Mouse (Mus musculus) forebrain, embryonic 16.5 days (tissue): Measurements from ENCODE around the gene Zfyve9. TPM values are rescaled to one million over a fixed set of nuclear protein-coding genes. Genes with fewer than 3 reads are reported as not detected.
"Not testable (repeated sequence)": the region's sequence is repeated elsewhere in the genome, so short reads cannot be mapped to it uniquely, and the experiment has no call there.

Source experiments
- ATAC-seq: fragments of 200-750 bp; cut with Nextera tagmentation; 2 replicates; pipeline ENCODE4 v1.8.0; 2017; ENCODE audit warnings: mild to moderate bottlenecking, moderate library complexity
- H3K27ac ChIP-seq: fragments of 300-500 bp; sonication (generic); 2 replicates; pipeline ENCODE4 v1.5.1; 2014; ENCODE audit warnings: low read length, control low read depth
- H3K27me3 ChIP-seq: fragments of 300-500 bp; sonication (generic); replicated peaks from 2 replicates; pipeline ENCODE4 v1.6.1; 2014; ENCODE audit warnings: low read length; ENCODE audit not compliant: control insufficient read depth, insufficient read depth
- H3K36me3 ChIP-seq: fragments of 300-500 bp; sonication (generic); 2 replicates; pipeline ENCODE4 v1.6.1; 2014; ENCODE audit not compliant: control insufficient read depth, insufficient read depth
- H3K4me1 ChIP-seq: fragments of 300-500 bp; sonication (generic); replicated peaks from 2 replicates; pipeline ENCODE4 v1.6.1; 2014; ENCODE audit warnings: low read length; ENCODE audit not compliant: control insufficient read depth, insufficient read depth
- H3K4me2 ChIP-seq: fragments of 300-500 bp; sonication (generic); 2 replicates; pipeline ENCODE4 v1.6.1; 2014; ENCODE audit warnings: mild to moderate bottlenecking, low read length, control low read depth
- H3K4me3 ChIP-seq: fragments of 300-500 bp; sonication (generic); replicated peaks from 2 replicates; pipeline ENCODE4 v1.5.1; 2014; ENCODE audit warnings: mild to moderate bottlenecking, low read length, control low read depth
- H3K9ac ChIP-seq: fragments of 300-500 bp; sonication (generic); replicated peaks from 2 replicates; pipeline ENCODE4 v1.6.1; 2014; ENCODE audit warnings: low read depth, low read length, control low read depth
- H3K9me3 ChIP-seq: fragments of 300-500 bp; sonication (generic); 2 replicates; pipeline ENCODE4 v1.6.1; 2016; ENCODE audit warnings: low read length; ENCODE audit not compliant: control insufficient read depth
- WGBS: fragments of 180-500 bp; shearing (Covaris S2); extraction: QIAGEN DNeasy Blood & Tissue Kit; methylation state at CpG from one replicate; pipeline ENCODE4 v1.1.7; 2014; 5-methylcytosine and 5-hydroxymethylcytosine counted together
- polyA plus RNA-seq: library from polyadenylated mRNA; unstranded; fragments of >200 nt; fragmentation: Nextera tagmentation; extraction: Ambion mirVana; gene quantifications from 2 replicates; pipeline ENCODE4 v1.2.1, GENCODE M21; 2015

Gene Zfyve9
- polyA plus RNA-seq, 1 experiment from 2014 or later, result 6.6 TPM

- H3K9ac ChIP-seq, result no peak overlapping the region
- no peak for ATAC-seq
- over 99% methylated on average over 3 of the region's 3 CpGs for WGBS
- no peaks in the 10 kb centered on the region for H3K27me3 ChIP-seq
- H3K4me3 ChIP-seq, result no peak overlapping the region
- H3K9me3 ChIP-seq, result no peaks in the 10 kb centered on the region
- peaks cover 11% of the 10 kb centered on the region for H3K36me3 ChIP-seq
- no peak overlapping the region for H3K27ac ChIP-seq
- no peaks in the 10 kb centered on the region for H3K4me1 ChIP-seq
- H3K4me2 ChIP-seq, result no peak overlapping the region
These were observed 90.1 kb downstream of the Zfyve9 start for GRCm38 (mm10) chr4:108690479-108690878.

- 87% methylated on average over 6 of the region's 7 CpGs for WGBS
- ATAC-seq, result not testable (repeated sequence)
These were observed 93.5 kb downstream of the Zfyve9 start for GRCm38 (mm10) chr4:108687098-108687497.

GRCm38 (mm10) chr4:108686156-108686555 is 94.4 kb downstream of the Zfyve9 start:
- Histone ChIP-seq H3K36me3 (peaks cover 8% of the 10 kb centered on the region), H3K27ac (no peak overlapping the region), H3K9ac (no peak overlapping the region), H3K4me2 (no peak overlapping the region), H3K4me3 (no peak overlapping the region), H3K9me3 (no peaks in the 10 kb centered on the region), H3K4me1 (no peaks in the 10 kb centered on the region), H3K27me3 (no peaks in the 10 kb centered on the region)
- no peak for ATAC-seq
- 53% methylated on average over 3 of the region's 3 CpGs for WGBS

More at GRCm38 (mm10) chr4:108687098-108687497, 93.5 kb downstream of the Zfyve9 start:
- H3K27ac ChIP-seq, H3K4me1 ChIP-seq, H3K9ac ChIP-seq, H3K9me3 ChIP-seq, H3K27me3 ChIP-seq, H3K4me2 ChIP-seq, H3K4me3 ChIP-seq: not testable (repeated sequence)
- peaks cover 11% of the 10 kb centered on the region for H3K36me3 ChIP-seq

GRCm38 (mm10) chr4:108664407-108664806 is 116.2 kb downstream of the Zfyve9 start:
- ATAC-seq, result no peak
- Histone ChIP-seq H3K4me3 (no peak overlapping the region), H3K4me2 (no peak overlapping the region), H3K9me3 (no peaks in the 10 kb centered on the region), H3K27me3 (no peaks in the 10 kb centered on the region), H3K36me3 (peaks cover 6% of the 10 kb centered on the region), H3K4me1 (no peaks in the 10 kb centered on the region), H3K27ac (no peak overlapping the region), H3K9ac (no peak overlapping the region)
- 71% methylated on average over 2 of the region's 2 CpGs for WGBS

GRCm38 (mm10) chr4:108638752-108639151 is 141.8 kb downstream of the Zfyve9 start:
- H3K4me2 ChIP-seq, result no peak overlapping the region
- 88% methylated on average over 5 of the region's 5 CpGs for WGBS
- no peaks in the 10 kb centered on the region for H3K9me3 ChIP-seq
- no peaks in the 10 kb centered on the region for H3K4me1 ChIP-seq
- H3K36me3 ChIP-seq, result peaks cover 2% of the 10 kb centered on the region; the same call in 1 of the 2 replicates
- no peak for ATAC-seq
- H3K27me3 ChIP-seq, result no peaks in the 10 kb centered on the region
- no peak overlapping the region for H3K9ac ChIP-seq
- H3K27ac ChIP-seq, result no peak overlapping the region
- H3K4me3 ChIP-seq, result no peak overlapping the region

- Histone ChIP-seq H3K4me2 (no peak overlapping the region), H3K36me3 (peaks cover 8% of the 10 kb centered on the region; the same call in 1 of the 2 replicates), H3K27me3 (no peaks in the 10 kb centered on the region), H3K9me3 (no peaks in the 10 kb centered on the region), H3K4me3 (no peak overlapping the region), H3K9ac (no peak overlapping the region), H3K27ac (no peak overlapping the region), H3K4me1 (no peaks in the 10 kb centered on the region)
- no peak for ATAC-seq
- 82% methylated on average over 3 of the region's 3 CpGs for WGBS
These were observed 142.9 kb downstream of the Zfyve9 start for GRCm38 (mm10) chr4:108637721-108638120.

DNA sequence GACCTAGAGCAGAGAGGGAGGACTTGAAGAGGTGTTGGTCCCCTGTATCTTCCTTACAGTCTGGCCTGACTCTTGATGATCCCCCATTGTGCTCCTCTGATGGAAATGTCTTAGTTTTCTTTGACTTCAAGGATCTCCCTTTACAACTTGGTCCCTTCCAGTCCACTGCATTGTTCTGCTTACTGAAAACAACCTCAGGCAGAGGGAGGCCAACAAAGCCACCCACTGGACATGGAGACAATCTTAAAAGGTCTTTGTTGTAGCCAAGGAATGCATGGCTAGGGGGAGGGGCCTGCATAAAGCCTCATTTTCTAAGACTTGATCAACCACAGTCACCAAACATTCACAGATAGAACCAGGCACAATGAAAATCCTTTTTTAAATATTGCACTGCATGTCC is 145.5 kb downstream of the Zfyve9 start:
- Histone ChIP-seq H3K9ac (no peak overlapping the region), H3K4me2 (no peak overlapping the region), H3K36me3 (peaks cover 14% of the 10 kb centered on the region; the same call in 1 of the 2 replicates), H3K9me3 (no peaks in the 10 kb centered on the region), H3K4me1 (no peaks in the 10 kb centered on the region), H3K27ac (no peak overlapping the region), H3K4me3 (no peak overlapping the region), H3K27me3 (no peaks in the 10 kb centered on the region)
- no peak for ATAC-seq

GRCm38 (mm10) chr4:108634696-108635095 is 145.9 kb downstream of the Zfyve9 start:
- Histone ChIP-seq H3K36me3 (peaks cover 16% of the 10 kb centered on the region; the same call in 1 of the 2 replicates), H3K4me2 (no peak overlapping the region), H3K4me1 (no peaks in the 10 kb centered on the region), H3K27me3 (no peaks in the 10 kb centered on the region), H3K27ac (no peak overlapping the region), H3K9ac (no peak overlapping the region), H3K4me3 (no peak overlapping the region), H3K9me3 (no peaks in the 10 kb centered on the region)
- no peak for ATAC-seq
- 55% methylated on average over 4 of the region's 4 CpGs for WGBS

- peaks cover 20% of the 10 kb centered on the region for H3K36me3 ChIP-seq
- H3K27me3 ChIP-seq, result no peaks in the 10 kb centered on the region
- H3K9ac ChIP-seq, result no peak overlapping the region
- H3K27ac ChIP-seq, result no peak overlapping the region
- 79% methylated on average over 12 of the region's 12 CpGs for WGBS
- ATAC-seq, result no peak
- H3K9me3 ChIP-seq, result no peaks in the 10 kb centered on the region
- H3K4me3 ChIP-seq, result no peak overlapping the region
- H3K4me1 ChIP-seq, result no peaks in the 10 kb centered on the region
- no peak overlapping the region for H3K4me2 ChIP-seq
These were observed 146.9 kb downstream of the Zfyve9 start for GRCm38 (mm10) chr4:108633703-108634102.

DNA sequence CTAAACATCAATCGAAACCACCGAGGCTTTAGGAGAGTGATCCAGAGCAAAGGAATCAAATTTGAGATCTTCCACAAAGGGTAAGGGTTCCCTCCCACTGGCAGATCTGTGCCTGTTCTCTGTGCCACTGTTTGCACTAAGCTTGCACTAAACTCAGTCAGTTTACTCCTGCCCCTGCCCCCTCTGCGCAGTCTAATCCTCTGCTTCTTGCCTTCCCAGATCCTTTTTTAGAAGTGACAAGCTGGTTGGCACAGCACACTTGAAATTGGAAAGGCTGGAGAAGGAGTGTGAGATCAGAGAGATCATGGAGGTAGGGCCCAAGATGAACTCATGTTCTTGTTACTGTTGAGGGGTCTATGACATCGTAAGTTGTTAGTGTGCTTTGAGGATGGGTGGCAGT is 149.0 kb downstream of the Zfyve9 start:
- ATAC-seq, result no peak
- H3K27me3 ChIP-seq, result no peaks in the 10 kb centered on the region
- H3K9ac ChIP-seq, result no peak overlapping the region
- no peaks in the 10 kb centered on the region for H3K4me1 ChIP-seq
- H3K4me2 ChIP-seq, result no peak overlapping the region
- 94% methylated on average over 4 of the region's 4 CpGs for WGBS
- no peak overlapping the region for H3K4me3 ChIP-seq
- H3K36me3 ChIP-seq, result peaks cover 34% of the 10 kb centered on the region
- no peaks in the 10 kb centered on the region for H3K9me3 ChIP-seq
- H3K27ac ChIP-seq, result no peak overlapping the region
